Mouse (Mus musculus): ENCODE results near the gene Ankrd22.
"Not testable (repeated sequence)": the region's sequence is repeated elsewhere in the genome, so short reads cannot be mapped to it uniquely, and the experiment has no call there.

Gene Ankrd22

GRCm38 (mm10) chr19:34165891-34166290 lies at the start of gene Ankrd22:
Gene Ankrd22, minus strand, starts transcription at chr19:34166053.
- peak; percentile 99 for DNase-seq (ENCODE audit: extremely low read depth, low read depth, low spot score)

GRCm38 (mm10) chr19:34214136-34214535 lies 48.3 kb upstream of the Ankrd22 start:
- DNase-seq (ENCODE audit: extremely low read depth, low read depth, low spot score): no peak

- DNase-seq (ENCODE audit: extremely low read depth, low read depth, low spot score): no peak
These were observed 47.4 kb upstream of the Ankrd22 start for GRCm38 (mm10) chr19:34213251-34213645.

GRCm38 (mm10) chr19:34212489-34213250 lies 46.8 kb upstream of the Ankrd22 start:
- DNase-seq (ENCODE audit: extremely low read depth, low read depth, low spot score): no peak

- no peak for DNase-seq (ENCODE audit: extremely low read depth, low read depth, low spot score)
These were observed 45.0 kb upstream of the Ankrd22 start for GRCm38 (mm10) chr19:34210841-34211240.

- DNase-seq (ENCODE audit: extremely low read depth, low read depth, low spot score): no peak
These were observed 44.2 kb upstream of the Ankrd22 start for GRCm38 (mm10) chr19:34209930-34210581.

GRCm38 (mm10) chr19:34209031-34209430 lies 43.2 kb upstream of the Ankrd22 start:
- no peak for DNase-seq (ENCODE audit: extremely low read depth, low read depth, low spot score)

- no peak for DNase-seq (ENCODE audit: extremely low read depth, low read depth, low spot score)
These were observed 41.0 kb upstream of the Ankrd22 start for GRCm38 (mm10) chr19:34206760-34207440.

GRCm38 (mm10) chr19:34206128-34206527 lies 40.3 kb upstream of the Ankrd22 start:
- DNase-seq (ENCODE audit: extremely low read depth, low read depth, low spot score): not testable (repeated sequence)

- no peak for DNase-seq (ENCODE audit: extremely low read depth, low read depth, low spot score)
These were observed 36.8 kb upstream of the Ankrd22 start for GRCm38 (mm10) chr19:34202668-34203067.

GRCm38 (mm10) chr19:34199488-34199887 lies 33.6 kb upstream of the Ankrd22 start:
- DNase-seq (ENCODE audit: extremely low read depth, low read depth, low spot score): no peak

- no peak for DNase-seq (ENCODE audit: extremely low read depth, low read depth, low spot score)
These were observed 33.0 kb upstream of the Ankrd22 start for GRCm38 (mm10) chr19:34198901-34199300.

GRCm38 (mm10) chr19:34198066-34198465 lies 32.2 kb upstream of the Ankrd22 start:
- DNase-seq (ENCODE audit: extremely low read depth, low read depth, low spot score): no peak

GRCm38 (mm10) chr19:34195031-34195430 lies 29.2 kb upstream of the Ankrd22 start:
- DNase-seq (ENCODE audit: extremely low read depth, low read depth, low spot score): no peak

GRCm38 (mm10) chr19:34194132-34194745 lies 28.4 kb upstream of the Ankrd22 start:
- DNase-seq (ENCODE audit: extremely low read depth, low read depth, low spot score): no peak

- no peak for DNase-seq (ENCODE audit: extremely low read depth, low read depth, low spot score)
These were observed 27.8 kb upstream of the Ankrd22 start for GRCm38 (mm10) chr19:34193683-34194082.

- DNase-seq (ENCODE audit: extremely low read depth, low read depth, low spot score): no peak
These were observed 27.3 kb upstream of the Ankrd22 start for GRCm38 (mm10) chr19:34193149-34193548.

GRCm38 (mm10) chr19:34192008-34192963 lies 26.4 kb upstream of the Ankrd22 start, which contains the start of gene Stambpl1:
Gene Stambpl1, plus strand, starts transcription at chr19:34192229.
- DNase-seq (ENCODE audit: extremely low read depth, low read depth, low spot score): no peak

GRCm38 (mm10) chr19:34191645-34192007 lies 25.8 kb upstream of the Ankrd22 start:
- DNase-seq (ENCODE audit: extremely low read depth, low read depth, low spot score): no peak

- no peak for DNase-seq (ENCODE audit: extremely low read depth, low read depth, low spot score)
These were observed 21.0 kb upstream of the Ankrd22 start for GRCm38 (mm10) chr19:34186845-34187244.

Measured in fat pad, adult 2 months (tissue).